Mouse (Mus musculus) frontal cortex, postnatal 25 days (tissue): Measurements from ENCODE around the gene Pbx3.

Source experiments
- DNase-seq, 2 experiments: peaks; one replicate each; pipeline ENCODE4 v3.0.0; 2022; ENCODE audit warnings: low spot score in 2 of 2

The Pbx3 gene

DNA sequence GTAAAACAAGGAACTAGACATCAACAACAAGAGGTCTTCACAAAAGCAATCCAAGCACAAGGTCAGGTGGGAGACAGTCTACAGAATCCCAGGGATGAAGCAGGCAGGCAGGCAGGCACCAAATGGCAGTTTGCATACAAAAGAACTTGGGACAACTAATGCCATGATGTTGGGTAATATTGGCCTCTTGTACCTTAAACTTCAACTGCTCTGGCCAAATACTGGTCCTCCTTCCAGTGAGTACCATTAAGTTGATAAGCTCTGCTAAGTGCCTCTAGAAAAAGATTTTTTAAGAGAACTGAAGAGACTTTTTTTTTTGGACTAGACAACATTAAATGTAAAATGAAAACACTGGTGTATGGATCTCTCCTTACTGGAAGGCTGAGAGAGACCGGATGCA, 83.2 kb downstream of the Pbx3 start:
- DNase-seq = no peak

DNA sequence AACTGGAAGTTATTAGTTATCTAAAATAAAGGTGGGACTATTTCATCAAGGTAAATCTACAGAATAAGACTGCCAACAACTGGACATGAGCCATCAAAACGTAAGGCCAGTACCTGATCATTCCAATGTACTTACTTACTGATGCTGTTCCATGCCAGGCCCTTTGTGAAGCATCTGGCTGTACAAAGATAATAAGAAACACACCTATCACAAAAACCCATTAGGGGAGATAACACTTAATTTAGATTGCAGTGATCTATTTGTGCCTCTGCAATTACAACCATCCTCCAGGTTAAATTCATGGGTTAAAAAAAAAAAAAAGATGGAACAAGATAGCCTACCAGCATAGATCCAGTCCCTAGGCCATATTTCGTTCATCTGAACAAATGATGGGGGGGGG, 88.7 kb downstream of the Pbx3 start:
- DNase-seq = no peak

DNA sequence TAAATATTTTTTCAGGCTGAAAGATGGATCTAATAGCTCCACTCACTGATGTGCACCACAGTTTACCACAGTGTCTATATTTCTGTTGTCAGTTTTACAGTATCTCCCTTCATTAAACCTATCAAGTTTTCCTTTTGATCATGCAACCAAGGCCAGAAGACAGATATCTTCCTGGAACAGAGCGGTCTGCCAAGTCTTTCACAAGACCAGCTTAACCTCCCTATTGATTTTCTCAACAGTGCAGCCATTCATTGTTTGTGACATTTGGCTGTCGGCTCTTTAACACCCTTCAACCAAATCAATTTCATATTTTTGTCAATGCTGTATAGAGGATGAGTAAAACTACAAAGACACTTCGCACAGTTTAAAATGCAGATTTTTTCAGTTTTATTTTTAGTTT, 91.9 kb downstream of the Pbx3 start:
- no peak for DNase-seq

DNA sequence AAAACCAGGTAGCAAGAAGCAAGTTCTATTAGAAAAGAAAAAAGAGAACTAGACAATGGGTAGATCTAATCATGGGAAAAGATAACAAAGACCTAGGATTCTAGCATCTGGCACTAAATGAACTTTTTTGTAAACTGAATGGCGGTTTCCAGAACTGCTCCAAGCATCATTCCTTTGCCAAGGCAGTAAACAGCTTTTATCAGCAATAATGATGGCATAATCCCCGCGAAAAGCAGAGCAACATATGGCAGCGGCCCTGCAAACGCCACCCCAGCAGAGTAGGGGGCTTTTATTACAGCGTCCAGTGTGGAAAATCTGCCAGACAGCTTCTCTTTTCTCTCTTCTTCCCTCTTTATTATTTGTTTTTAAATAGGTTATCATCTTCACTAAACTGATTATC, 93.2 kb downstream of the Pbx3 start:
- DNase-seq = no peak

DNA sequence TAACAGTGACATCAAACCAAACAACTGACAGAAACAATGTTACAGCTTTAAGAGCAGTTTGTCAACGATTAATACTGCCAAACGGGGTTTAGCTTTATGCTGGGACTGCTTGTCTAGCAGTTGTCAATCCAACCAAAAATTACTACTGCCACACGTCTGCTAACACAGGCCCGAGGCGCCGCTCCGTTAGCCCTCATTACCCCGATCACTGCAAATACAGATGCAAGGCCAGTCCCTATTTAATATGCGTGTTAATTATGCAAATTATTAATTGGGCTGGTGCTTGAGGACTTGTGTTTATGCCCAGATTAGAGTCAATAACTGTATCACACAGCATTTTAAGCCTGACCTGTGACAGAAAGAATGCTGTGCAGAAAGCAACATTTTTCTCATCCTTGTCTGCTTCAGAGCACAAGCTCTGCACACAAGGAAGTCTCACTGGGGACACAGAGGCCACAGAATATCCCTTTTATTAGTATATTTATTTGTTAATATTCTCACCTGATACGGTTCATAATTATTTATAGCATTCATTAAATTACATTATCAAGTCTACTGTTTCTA, 97.2 kb downstream of the Pbx3 start:
- DNase-seq = no peak

DNA sequence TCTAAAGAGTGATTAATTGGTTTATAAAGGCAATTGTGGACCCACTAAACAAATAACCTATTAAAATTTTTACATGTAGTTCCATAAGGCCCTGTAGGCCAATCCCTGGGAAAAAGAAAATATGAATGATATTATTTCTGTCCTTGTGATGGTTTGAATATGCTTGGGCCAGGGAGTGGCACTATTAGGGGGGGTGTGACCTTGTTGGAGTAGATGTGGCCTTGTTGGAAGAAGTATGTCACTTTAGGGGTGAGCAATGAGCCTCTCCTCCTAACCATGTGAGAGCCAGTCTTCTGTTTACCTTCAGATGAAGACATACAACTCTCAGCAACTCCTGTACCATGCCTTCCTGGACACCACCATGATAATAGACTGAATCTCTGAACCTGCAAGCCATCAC, 110.9 kb downstream of the Pbx3 start:
- no peak for DNase-seq

DNA sequence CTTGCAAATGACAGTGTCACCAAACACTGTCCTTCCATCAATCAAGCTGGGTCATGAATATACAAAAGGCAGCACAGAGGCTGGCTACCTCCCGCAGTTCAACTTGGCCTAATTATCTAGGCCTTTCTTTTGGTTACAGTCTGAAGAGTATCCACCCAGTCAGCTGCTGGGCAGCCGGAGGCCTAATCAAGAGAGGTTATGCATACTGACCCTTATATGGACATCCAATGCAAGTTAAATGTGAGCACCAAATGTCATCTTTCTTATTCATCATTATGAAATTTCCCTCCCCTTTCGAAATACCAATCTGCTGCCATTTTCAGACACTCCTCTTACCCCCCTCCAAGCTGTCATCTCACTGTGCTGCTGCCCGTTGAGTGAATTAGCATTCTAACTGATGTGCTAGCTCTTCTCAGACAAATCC, 112.3 kb downstream of the Pbx3 start:
- DNase-seq = no peak

DNA sequence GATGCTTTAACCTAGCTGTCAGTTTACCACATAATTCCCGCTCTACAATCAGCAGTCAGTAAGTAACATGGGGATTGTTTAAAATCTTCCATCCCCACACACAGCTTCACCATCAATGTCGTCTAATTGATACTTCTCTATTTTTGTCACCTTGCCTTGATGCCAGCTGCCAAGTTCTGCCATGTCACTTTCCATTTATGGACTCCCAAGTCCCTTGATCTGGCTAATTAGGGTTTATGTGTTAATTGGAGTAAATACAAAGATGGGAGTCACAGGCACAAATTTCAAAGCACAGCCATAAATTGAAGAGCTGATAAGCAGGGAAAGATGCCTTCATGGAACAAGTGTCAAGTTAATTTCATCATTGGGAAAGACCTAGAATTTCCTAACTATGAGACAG, 114.7 kb downstream of the Pbx3 start:
- DNase-seq = no peak

DNA sequence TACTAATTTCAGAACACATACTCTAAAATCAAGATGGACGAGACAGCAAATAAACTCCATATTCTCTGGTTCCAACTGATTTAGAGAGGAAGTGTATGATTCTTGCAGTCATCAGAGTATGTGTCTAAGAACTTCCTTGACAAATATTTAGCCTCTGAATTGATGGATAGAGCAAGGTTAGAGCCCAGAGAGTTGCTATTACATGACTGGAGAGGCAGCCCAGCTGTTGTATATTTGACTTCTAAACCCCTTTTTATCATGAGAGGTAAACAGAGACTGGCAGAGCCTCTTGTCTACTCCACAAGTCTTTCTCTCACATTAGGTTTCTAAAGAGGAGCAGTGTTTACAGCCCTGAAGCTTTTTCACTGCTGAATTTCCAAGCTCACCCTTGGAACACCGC, 115.3 kb downstream of the Pbx3 start:
- DNase-seq = no peak

DNA sequence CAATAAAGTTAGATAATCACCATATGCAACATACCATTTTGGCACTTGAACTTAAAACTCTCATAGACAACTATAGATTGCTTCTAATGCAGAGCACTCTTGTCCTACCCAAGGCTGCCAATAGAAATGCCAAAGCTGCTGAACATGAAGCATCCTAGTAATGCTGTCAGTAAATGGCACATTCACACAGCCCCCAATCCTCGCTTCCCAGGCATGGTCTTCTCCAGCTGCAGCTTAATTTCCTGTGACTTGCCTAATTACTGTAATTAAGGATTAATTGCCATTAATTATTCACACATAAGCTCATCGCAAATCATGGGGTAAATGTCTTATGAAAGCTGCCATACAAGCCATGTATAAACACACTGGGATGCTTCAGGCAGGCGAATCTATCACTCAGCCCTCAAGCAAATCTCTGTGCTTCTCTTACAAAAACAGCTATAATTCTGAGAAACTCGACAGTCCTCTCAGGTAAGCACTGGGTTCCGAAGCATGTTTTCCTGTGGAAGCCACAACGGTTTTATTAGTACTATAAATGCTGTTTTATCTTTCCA, 116.9 kb downstream of the Pbx3 start:
- no peak for DNase-seq

DNA sequence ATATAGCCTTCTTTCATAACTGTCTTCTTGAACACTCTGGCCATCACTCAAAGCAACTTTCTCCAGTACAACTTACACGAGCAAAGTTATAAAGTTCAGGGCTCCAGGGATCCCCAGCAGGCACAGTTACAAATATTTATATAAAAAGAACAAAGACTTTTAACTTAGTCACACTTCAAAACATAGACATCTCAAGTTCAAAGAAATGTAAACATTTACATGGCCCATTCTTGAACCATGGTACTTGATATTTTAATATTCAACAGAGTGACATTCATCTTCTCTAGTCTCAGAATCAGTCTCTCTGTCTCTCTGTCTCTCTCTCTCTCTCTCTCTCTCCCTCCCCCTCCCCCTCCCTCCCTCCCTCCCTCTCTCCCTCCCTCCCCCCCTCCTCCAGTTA, 119.3 kb downstream of the Pbx3 start:
- DNase-seq = no peak

DNA sequence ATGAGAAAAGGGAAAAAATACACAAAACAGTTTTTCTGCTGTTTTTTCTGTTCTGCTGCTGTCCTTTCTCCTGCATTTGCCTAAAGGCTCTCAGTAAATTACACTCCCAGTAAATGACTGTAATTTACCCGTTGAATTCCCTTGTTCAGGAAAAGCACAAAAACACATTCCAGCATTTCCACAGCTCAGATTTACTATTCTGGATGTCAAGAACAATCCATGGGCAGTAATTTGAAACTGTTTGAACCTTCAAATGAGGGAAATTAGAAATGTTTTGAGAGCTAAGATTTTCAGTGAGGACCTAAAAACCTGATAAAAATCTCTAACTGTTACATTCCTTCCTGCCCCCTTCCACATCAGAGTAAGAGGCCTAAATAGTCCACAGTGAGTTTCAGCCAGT, 119.8 kb downstream of the Pbx3 start:
- DNase-seq = no peak

DNA sequence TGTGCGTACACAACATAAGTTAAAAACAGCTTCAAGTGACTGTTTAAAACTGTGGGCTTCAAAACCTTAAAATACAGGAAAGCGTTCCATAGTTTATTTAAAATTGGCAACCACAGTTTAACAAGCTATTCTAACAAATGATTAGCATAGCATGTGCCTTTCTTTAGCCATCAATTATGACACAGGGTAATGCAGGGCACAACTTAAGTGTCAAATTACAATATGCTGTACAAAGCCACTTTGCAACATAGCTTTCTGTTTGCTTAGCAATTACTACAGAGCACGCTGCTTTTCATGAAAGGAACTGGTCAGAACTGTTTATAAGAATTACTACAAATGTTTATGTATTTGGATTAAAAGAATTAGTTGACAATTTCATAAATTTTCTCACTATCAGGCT, 120.7 kb downstream of the Pbx3 start:
- DNase-seq = no peak

DNA sequence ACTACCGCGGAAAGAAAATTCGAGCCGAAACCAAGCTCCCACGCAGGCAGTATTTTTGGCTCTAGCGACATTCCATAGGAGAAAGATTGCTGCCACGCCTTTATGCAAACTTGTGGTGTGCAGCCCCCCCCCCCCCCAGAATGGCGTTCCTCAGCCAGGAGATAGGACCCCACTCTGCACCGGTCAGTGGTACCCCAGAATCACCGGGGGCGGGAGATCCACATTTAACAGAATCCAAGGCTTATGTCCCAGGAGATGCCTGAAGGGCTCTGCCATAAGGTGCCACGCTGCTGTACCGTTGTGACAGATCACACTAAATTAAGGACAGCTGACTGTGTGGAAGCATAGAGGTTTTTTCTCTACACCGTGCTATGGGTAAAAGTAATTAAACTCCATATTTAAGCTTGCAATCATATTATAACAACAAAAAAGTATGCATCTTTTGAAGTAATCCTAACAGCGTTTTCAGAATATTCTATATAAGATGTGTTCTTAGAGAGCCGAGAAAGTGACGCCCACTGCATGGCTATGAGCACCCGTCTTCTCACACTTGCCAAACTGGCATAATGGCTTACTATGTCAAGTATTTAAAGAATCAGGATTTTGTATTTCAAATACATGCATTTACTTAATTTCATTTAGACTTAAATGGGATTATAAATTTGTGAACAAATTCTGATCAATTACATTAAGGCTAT, 122.8 kb downstream of the Pbx3 start:
- no peak for DNase-seq

DNA sequence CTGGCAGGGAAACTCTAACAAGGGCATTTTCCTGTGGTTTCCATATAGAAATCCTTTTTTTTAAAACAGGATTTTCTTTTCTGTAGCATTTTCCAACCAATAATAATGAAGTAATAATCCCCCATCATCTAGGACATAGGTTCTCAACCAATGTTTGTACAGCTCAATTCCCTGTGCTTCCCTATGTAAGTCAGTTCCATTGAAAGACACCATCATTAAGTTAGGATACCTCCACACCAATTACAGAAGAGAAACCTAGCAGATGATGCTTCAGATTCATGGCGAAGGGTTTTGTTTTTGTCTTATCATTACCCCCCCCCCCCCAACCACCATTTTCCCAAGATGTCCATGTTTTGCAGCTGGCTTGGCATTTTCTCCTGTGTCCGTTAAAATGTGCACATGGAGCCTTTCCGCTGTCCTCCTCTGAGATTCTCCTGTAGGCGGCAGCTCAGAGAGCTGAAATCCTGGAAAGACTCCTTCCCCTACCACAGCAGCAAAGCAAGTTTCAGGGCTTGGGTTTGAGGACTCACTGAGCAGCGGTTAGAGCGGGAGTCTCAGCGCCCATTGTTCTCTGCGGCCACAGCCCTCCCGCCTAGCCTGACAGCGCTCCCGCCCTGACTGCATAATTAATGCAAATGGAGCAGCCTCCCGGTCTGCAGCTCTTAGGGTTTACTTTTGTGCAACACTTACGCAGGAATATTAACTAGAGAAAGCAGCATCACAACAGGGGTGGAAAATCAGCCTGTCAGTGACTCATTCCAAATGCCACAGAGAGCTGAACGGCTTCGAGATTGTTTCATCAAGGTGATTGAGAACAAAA, 123.6 kb downstream of the Pbx3 start:
- DNase-seq = peak; percentile 28 to 47

DNA sequence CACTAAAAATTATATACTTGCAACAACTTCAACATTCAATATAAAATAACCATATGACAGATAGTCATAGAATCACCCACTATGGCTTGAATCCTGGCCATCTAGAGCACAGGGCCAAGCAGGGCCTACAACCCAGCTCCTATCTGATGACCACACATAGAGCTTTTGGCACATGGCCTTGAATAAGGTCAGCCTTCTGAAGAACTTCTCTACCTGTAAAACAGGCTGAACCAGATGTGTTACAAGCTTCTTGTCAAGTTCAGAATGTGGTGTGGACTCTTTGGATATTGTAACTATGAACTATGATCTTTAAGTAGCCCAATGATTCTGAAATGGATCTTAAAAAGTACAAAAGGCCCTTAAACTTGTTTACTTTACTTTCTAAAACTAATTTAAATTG, 132.1 kb downstream of the Pbx3 start:
- DNase-seq = no peak

DNA sequence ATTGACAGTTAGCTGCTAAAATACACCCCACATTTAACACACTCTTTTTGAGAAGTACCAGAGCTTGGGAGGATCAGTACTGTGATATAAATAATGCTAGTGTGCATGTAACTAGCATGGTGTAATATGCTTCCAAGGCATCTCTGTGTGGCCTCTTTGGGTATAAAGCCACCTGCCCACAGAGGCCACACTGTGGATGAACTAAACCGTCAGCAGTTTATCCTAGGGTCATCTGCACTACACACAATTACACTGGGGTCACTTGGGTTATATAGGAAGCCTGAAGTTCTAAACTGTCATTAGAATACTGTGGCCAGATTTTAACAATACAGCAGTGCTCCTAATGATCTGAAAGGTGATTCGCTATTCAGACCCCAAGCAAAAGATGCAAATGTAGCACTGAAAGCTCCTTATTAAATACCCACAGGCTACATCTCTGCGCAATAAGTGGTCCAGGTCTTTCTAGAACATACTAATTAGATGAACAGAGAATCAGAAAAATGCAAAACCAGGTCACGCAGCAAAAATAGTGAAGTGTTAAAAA, 133.6 kb downstream of the Pbx3 start:
- no peak for DNase-seq

DNA sequence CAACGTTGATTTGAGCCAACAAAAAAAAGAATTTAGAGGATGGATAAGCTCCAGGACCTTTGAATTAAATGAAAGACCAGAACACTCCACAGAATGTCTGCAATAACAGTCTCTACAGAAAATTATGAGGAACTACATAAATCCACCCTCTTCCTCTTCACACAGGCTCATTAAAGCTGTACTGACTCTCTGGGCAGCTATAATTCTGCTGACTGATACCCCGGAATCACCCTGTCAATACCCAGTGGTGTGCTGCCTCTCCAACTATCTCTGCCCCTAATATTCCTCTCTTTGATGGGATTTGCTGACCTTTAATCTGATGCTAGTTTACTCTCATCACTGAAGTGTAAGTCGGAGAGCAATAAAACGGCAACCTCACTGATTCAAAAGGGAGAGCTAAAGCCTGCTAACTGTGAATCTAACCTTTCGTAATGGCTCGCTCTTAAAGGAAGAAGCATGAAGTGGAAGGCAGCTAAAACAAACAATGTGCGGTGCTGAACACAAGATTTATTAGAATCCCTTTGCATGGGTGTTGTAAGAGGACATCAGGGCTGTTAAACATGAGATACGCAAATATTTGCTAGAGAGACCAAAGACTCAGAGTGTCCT, 137.4 kb downstream of the Pbx3 start:
- no peak for DNase-seq

DNA sequence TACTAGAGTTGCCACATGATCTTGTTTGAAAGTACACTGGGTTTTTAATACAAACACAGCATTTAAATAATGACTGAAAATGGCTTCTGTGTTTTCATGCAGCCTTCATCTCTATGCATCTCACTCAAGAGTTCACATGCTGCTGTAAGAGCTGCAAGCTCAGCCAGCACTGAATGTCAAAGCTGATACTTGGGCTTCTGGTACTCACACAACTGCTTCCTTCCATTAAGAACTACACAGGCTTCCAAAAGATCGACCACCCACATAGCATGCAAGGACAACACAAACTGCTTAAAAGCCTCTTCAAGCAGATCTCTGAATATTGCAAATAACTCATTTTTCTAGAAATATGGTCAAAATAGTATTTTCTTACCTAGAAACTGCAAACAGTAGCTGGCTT, 138.7 kb downstream of the Pbx3 start:
- DNase-seq = no peak

DNA sequence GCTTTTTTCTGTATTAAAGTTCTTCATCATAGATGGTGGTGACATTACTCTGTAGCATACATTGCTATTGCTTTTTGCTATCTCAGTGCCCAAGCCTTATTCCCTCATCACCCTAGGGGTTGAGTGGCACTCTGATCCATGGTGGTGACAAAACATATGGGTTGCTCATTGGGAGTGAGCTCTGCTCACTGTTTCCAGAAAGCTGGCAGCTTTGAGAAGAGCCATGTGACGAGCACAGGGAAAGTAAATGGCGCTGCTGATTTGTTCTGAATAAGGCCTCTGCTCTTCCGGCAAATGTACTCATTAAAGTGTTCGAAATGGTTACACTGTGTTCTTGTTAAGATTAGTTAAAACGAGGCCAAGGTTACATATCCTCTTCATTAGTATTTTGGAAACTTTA, 139.7 kb downstream of the Pbx3 start:
- no peak for DNase-seq

DNA sequence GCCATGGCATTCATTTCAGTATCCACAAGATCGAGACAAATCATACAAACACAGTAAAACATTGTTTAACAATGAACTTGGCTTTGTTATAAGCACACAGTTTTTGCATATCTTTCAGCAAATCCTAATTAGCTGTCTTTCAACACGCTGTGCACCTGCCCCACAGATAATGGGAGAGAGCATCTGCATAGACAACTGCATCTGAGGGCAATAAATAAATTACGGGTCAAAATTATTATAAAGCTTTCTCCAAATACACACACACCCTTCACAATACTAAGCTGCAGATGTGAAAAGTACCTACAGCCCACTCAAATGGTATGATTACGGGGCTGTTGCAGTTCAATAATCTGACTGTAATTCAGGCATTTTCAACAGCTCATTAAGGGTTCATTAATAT, 145.3 kb downstream of the Pbx3 start:
- DNase-seq = no peak

DNA sequence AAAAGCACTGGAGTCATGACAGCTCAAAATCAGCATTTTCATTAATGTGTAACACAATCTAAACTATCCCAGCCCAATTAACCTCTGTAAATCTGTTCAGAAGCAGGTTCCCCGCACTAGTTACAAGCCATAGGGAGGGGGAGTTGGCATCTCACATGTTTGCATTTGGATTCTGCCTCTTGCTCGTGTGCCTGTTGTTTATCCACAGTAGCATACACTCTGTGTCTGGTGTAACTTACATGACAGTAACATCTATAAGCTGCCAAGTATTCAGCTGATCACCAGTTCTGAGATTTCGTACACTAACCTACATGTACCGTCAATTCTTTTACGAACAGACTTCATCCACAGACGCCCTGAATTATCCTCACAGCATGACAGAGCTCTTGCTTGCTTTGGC, 147.5 kb downstream of the Pbx3 start:
- DNase-seq = no peak
